Comparison of ENCODE assay signal across 8 mouse cellular contexts in genomic region chr4:43381408-43382154, GRCm38 (mm10). TPM values are rescaled to one million over a fixed set of nuclear protein-coding genes. Genes with fewer than 3 reads are reported as not detected.
DNase-seq lines count a peak whose midpoint lies in the region; ATAC-seq lines count a peak whose summit lies in the region.

TSS of gene Rusc2 (plus strand) at chr4:43381979.

- peak within 1 kb of the TSS; percentile 82 for H3K4me3 ChIP-seq in embryonic facial prominence, embryonic 10.5 days
- H3K4me3 ChIP-seq in limb, embryonic 10.5 days, result peak within 1 kb of the TSS; percentile 74
- peak within 1 kb of the TSS; percentile 57 for H3K4me3 ChIP-seq in midbrain, embryonic 11.5 days (ENCODE audit: low read depth, low read length)

- DNase-seq in adrenal gland, postnatal 14 days, result peak; percentile 94
- peak; percentile 87 for DNase-seq in embryonic facial prominence, embryonic 10.5 days (ENCODE audit: low spot score)
- peak; percentile 99 for DNase-seq in heart, adult 11 months
- DNase-seq in kidney, adult 18-20 months, result peak; percentile 93
- DNase-seq in limb, embryonic 10.5 days (ENCODE audit: low spot score), result peak; percentile 83
- DNase-seq in midbrain, embryonic 11.5 days (ENCODE audit: low spot score, missing footprints), result peak; percentile 99
- peak; percentile 82 for DNase-seq in skeletal muscle tissue, adult 2 months (ENCODE audit: low read depth, low spot score)

- peaks cover 34% of the 10 kb centered on the region for H3K27me3 ChIP-seq in embryonic facial prominence, embryonic 10.5 days (replicated peaks; ENCODE audit: low read depth, poor library complexity, severe bottlenecking)
- H3K27me3 ChIP-seq in limb, embryonic 10.5 days (ENCODE audit: low read depth, poor library complexity, severe bottlenecking), result peaks cover 30% of the 10 kb centered on the region
- H3K27me3 ChIP-seq in midbrain, embryonic 11.5 days (ENCODE audit: control insufficient read depth, insufficient read depth, low read length), result no peaks in the 10 kb centered on the region

- H3K9ac ChIP-seq in midbrain, embryonic 11.5 days (ENCODE audit: low read length), result peak within 1 kb of the TSS; percentile 74

- peaks cover 19% of the 10 kb centered on the region for H3K4me1 ChIP-seq in embryonic facial prominence, embryonic 10.5 days
- peaks cover 15% of the 10 kb centered on the region for H3K4me1 ChIP-seq in limb, embryonic 10.5 days
- H3K4me1 ChIP-seq in midbrain, embryonic 11.5 days (ENCODE audit: control insufficient read depth, insufficient read depth, low read length), result peaks cover 8% of the 10 kb centered on the region

- H3K27ac ChIP-seq in embryonic facial prominence, embryonic 10.5 days (replicated peaks), result peak within 1 kb of the TSS; percentile 86
- H3K27ac ChIP-seq in limb, embryonic 10.5 days, result peak within 1 kb of the TSS; percentile 80
- H3K27ac ChIP-seq in midbrain, embryonic 11.5 days (ENCODE audit: low read depth, low read length), result no peak within 1 kb of the TSS

- no peaks in the 10 kb centered on the region for H3K36me3 ChIP-seq in embryonic facial prominence, embryonic 10.5 days (replicated peaks)
- H3K36me3 ChIP-seq in limb, embryonic 10.5 days, result no peaks in the 10 kb centered on the region
- no peaks in the 10 kb centered on the region for H3K36me3 ChIP-seq in midbrain, embryonic 11.5 days (ENCODE audit: control insufficient read depth, insufficient read depth, low read length)

- H3K4me2 ChIP-seq in midbrain, embryonic 11.5 days, result peak within 1 kb of the TSS; percentile 64

- WGBS in embryonic facial prominence, embryonic 10.5 days, result 2% methylated on average over 63 of the region's 63 CpGs
- WGBS in limb, embryonic 10.5 days, result 3% methylated on average over 62 of the region's 63 CpGs
- WGBS in midbrain, embryonic 11.5 days, result 2% methylated on average over 61 of the region's 63 CpGs

- H3K9me3 ChIP-seq in embryonic facial prominence, embryonic 10.5 days, result no peaks in the 10 kb centered on the region
- no peaks in the 10 kb centered on the region for H3K9me3 ChIP-seq in limb, embryonic 10.5 days (replicated peaks)
- H3K9me3 ChIP-seq in midbrain, embryonic 11.5 days (ENCODE audit: control insufficient read depth, low read length), result no peaks in the 10 kb centered on the region

- ATAC-seq in midbrain, embryonic 11.5 days (ENCODE audit: low FRiP score), result peak; percentile 95
- ATAC-seq in inflammation-experienced regulatory T-cells, adult 6 months, result no peak

RNA-seq across cellular contexts. Expression of gene Rusc2, which starts in this region (rescaled TPM):
- 34.8 and 38.6 TPM in 2 replicates for total RNA-seq in adrenal gland, postnatal 14 days (2021)
- polyA plus RNA-seq in embryonic facial prominence, embryonic 10.5 days (2016; fragmentation: Nextera tagmentation; extraction: Ambion mirVana), result 9.5 and 10.9 TPM in 2 replicates
- polyA plus RNA-seq in limb, embryonic 10.5 days (2016; fragmentation: Nextera tagmentation; extraction: Ambion mirVana), result 3.4 and 5.8 TPM in 2 replicates
- 13.7 TPM in 2 replicates for polyA plus RNA-seq in midbrain, embryonic 11.5 days (2014; fragmentation: Nextera tagmentation; extraction: Ambion mirVana)
- polyA plus RNA-seq in inflammation-experienced regulatory T-cells, adult 6 months (2017; shearing (Covaris generic)), result not detected
